Mouse (Mus musculus): ENCODE data around the gene Ccl24. TPM values are rescaled to one million over a fixed set of nuclear protein-coding genes. Genes with fewer than 3 reads are reported as not detected.

Gene Ccl24
- polyA plus RNA-seq (2012; rRNA removed; ENCODE audit: low replicate concordance) = 4.2 TPM in 1 of 2 replicates, not detected in the other

GRCm38 (mm10) chr5:135573006-135573405 is at the start of gene Ccl24:
Gene Ccl24, minus strand, starts transcription at chr5:135573049.

GRCm38 (mm10) chr5:135563469-135563868 is 9.4 kb downstream of the Ccl24 start, which contains the start of gene Ccl26:
Gene Ccl26, minus strand, starts transcription at chr5:135563569.

GRCm38 (mm10) chr5:135544865-135545797 is 27.7 kb downstream of the Ccl24 start, which contains the start of gene Hip1:
Gene Hip1, minus strand, starts transcription at chr5:135545120.

Other genes with a start within 250 kb of the Ccl24 start
- gene Fkbp6, start 223.0 kb downstream of the Ccl24 start, polyA plus RNA-seq (2012; rRNA removed; ENCODE audit: low replicate concordance) = not detected in 2 replicates
- gene Trim50, start 219.8 kb downstream of the Ccl24 start, polyA plus RNA-seq (2012; rRNA removed; ENCODE audit: low replicate concordance) = 1.1 TPM in 1 of 2 replicates, not detected in the other
- gene Nsun5, start 203.1 kb downstream of the Ccl24 start, polyA plus RNA-seq (2012; rRNA removed; ENCODE audit: low replicate concordance) = 16.7 and 21.1 TPM in 2 replicates
- gene Pom121, start 178.5 kb downstream of the Ccl24 start, polyA plus RNA-seq (2012; rRNA removed; ENCODE audit: low replicate concordance) = 22.4 and 25.2 TPM in 2 replicates
- 2.6 and 5.7 TPM in 2 replicates for gene Hip1, start 27.9 kb downstream of the Ccl24 start, polyA plus RNA-seq (2012; rRNA removed; ENCODE audit: low replicate concordance)
- not detected in 2 replicates for gene Ccl26, start 9.5 kb downstream of the Ccl24 start, polyA plus RNA-seq (2012; rRNA removed; ENCODE audit: low replicate concordance)
- 15.8 and 18.3 TPM in 2 replicates for gene Rhbdd2, start 59.6 kb upstream of the Ccl24 start, polyA plus RNA-seq (2012; rRNA removed; ENCODE audit: low replicate concordance)
- 171 and 307 TPM in 2 replicates for gene Por, start 97.0 kb upstream of the Ccl24 start, polyA plus RNA-seq (2012; rRNA removed; ENCODE audit: low replicate concordance)
- 127 and 351 TPM in 2 replicates for gene Tmem120a, start 171.4 kb upstream of the Ccl24 start, polyA plus RNA-seq (2012; rRNA removed; ENCODE audit: low replicate concordance)
- 0.13 and 0.38 TPM in 2 replicates for gene Styxl1, start 205.3 kb upstream of the Ccl24 start, polyA plus RNA-seq (2012; rRNA removed; ENCODE audit: low replicate concordance)
- 3,690 and 6,443 TPM in 2 replicates for gene Mdh2, start 205.4 kb upstream of the Ccl24 start, polyA plus RNA-seq (2012; rRNA removed; ENCODE audit: low replicate concordance)
- gene Srrm3, start 233.8 kb upstream of the Ccl24 start, polyA plus RNA-seq (2012; rRNA removed; ENCODE audit: low replicate concordance) = 0.50 and 0.92 TPM in 2 replicates

Measured in duodenum, adult 2 months (tissue).